Mouse (Mus musculus) stomach, postnatal 0 days (tissue): ENCODE results near the gene Pde4b.

Experiments used
- CTCF ChIP-seq: IDR thresholded peaks from 2 replicates; pipeline ENCODE4 v1.5.1; 2016; ENCODE audit warnings: antibody characterized with exemption, low read depth, mild to moderate bottlenecking, moderate library complexity
- EP300 ChIP-seq: optimal IDR thresholded peaks from 2 replicates; pipeline ENCODE3; 2016; ENCODE audit warnings: antibody characterized with exemption

- TF ChIP-seq CTCF, result no peak
- TF ChIP-seq EP300, result no peak
These were observed 455.6 kb downstream of the Pde4b start for GRCm38 (mm10) chr4:102542976-102543375.
